Mouse (Mus musculus) hindlimb bud, embryonic 11.5 days (tissue): ENCODE data around the gene Hoxa11.

Source experiments
- DNase-seq: peaks from one replicate; pipeline ENCODE4 v3.0.0-alpha.2; 2012; ENCODE audit warnings: low read depth, low spot score; ENCODE audit errors: extremely low spot score

The Hoxa11 gene

DNA sequence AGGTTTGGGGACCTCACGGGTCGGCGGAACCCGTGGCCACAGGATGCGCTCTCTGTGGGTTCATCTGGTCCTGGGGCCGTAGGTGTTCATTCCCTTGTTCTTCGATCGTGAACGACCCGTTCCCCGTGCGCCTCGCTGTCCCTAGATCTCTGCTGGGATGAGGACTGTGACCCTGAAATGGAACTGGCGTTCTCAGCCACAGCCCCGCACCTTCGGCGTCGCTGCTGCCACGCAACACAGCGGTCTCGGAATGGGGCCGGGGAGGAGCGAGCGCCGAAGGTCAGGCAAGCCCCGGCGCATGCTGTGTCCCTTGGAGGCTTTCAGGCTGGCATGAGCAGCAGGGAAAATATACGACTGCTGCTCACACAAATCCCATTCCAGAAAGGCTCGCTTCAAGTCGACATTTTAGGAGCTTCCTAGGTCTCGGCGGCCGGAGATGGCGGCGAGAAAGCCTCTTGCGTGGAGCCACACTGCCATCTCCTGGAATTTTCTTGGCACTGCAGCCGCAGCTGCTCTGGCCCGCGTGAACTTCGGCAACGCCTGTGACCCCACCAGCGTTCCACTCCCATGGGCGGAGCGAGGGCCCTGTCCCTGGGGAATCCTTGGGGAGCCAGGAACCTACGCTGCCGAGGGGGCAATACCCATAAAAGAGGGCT is 24.1 kb downstream of the Hoxa11 start, which contains the start of gene Hoxa7:
Gene Hoxa7, minus strand, starts transcription at position 518 of the 656 bp plus-strand sequence.
- no peak for DNase-seq

DNA sequence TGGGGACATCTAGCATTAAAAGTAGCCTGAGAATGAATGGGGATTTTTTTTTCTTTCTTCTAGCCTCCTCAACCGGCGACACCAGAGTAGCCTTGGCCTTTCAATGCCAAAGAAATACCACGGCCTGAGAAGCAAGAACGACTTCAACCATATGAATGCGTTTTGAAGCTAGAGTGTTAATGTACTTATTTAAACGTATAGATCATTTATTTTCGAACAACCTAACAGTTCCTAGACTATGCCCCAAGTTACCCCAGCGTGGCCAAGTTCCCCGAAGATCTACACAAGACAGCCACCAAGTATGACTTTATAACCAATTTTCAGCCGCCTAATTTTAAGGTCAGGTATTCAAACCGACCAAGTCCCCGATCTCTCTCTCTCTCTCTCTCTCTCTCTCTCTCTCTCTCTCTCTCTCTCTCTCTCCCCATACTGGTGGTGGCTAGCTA is 24.7 kb downstream of the Hoxa11 start:
- DNase-seq: no peak

DNA sequence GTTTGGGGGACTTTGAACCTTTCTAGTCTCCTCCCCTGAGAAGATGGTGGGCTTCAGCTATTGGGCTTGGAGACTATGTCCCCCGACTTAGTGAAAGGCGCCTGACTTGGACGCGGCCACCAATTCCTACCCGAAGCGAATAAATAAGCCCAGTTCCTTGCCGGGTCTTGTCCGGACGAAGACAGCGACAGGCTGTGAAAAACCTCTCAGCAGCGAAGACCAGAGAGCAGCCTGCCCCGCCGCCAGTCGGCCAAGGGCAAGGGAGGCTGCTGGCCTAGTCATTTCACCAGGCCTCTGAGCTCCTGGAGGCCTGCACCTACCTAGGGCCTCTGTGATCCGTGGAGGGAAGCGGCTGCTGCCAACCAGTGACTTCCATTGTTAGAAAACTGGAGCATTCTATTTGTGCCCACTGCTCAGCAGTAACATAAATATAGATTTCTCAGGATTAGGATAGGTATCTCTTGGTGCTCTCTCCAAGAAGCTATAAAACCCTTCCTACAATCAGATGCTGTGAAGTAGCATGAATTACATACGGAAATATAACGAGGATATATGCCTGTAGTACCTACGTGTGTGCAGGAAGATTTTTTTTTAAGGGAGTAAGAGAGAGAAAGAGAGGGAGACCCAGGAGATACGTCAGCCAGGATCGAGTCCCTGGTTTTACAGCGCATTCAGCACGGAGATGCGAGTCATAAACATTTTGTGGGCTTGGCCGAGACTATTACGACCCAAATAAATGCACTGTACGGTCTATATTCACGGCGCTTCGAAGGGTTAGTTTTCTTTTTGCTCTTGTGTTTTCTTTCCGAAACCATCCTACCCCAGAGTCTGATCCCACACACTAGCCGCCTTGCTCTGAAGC is 25.4 kb downstream of the Hoxa11 start:
- no peak for DNase-seq

DNA sequence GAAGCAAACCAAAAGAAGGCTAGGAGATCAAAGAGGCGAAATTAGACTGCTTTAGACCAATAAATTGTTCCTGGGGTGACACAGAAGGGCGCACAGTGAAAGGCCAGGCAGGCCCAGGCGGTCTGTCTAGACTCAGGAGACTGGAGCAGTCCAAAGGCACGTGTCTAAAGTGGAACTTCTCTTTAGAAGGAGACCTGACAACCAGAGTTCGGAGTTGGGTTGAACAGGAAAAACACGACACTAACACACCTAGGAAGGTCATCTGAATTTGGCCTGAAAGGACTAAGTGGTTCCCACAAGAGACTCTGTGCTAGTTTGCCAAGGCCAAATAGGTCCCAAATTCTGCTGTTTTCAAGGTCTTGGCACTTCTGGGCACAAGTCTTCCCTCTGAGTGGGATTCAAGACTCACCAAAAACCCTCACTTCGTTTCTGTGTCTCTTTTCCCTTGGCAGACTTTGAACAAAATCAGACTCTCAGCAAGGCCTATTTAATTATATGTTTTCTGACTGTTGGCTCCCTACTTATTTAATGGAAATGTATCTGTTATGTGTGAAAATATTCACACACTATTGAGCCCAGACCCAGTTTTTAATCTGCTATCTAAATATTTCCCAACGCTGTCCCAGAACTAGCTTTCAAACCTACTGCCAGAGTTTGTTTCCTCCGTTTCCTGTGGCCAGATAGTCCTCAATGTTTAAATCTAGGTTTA is 26.2 kb downstream of the Hoxa11 start:
- no peak for DNase-seq

GRCm38 (mm10) chr6:52218643-52219215 is 26.9 kb downstream of the Hoxa11 start:
- DNase-seq: no peak

DNA sequence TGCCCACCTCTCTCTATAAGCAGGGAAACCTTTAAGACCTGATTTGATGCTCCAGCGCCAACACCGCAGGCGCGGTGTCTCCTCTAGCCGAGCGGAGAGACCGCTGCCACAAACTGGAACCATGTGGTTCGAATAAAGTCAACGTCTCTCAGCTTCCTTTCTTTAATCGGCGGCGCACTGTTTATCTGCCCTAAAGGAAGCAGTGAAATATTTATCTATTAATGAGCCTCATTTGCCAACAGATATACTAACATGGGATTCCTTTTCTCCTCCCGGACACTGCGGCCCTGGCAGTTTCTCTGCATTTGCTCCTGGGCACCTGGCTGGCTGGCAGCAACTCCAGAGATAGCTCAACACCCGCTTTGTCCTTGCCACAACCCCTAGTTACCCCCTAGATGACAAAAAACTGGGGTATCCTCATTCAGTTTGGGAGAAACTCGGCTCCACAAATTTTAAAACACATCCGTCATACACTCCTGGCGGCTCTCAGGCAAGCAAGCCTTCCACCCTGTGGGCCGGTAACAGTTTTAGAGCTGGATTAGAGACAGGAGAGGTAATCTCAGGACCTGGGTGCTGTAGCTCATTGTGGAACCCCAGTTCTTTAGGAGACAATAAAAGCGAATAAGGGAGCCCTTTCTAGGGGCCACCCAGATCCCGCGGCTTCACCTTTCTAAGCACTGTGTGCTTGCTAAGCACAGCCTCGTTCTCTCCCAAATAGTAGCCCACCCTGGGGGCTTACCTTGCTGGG is 27.5 kb downstream of the Hoxa11 start:
- no peak for DNase-seq

DNA sequence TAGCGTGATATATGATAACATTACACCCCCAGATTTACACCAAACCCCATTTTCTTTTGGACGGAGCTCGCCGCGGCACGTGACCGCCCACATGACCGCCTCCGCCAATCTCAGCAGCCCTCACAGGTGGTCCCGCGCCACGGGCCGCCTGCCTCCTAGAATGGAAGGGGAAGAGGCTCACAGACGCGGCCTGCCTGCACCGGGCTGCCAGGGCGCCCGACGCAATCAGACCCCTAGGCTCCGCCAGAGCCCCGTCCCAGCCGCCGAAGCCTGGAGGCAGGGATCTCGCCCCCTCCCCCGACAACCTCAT is 28.2 kb downstream of the Hoxa11 start:
- no peak for DNase-seq

GRCm38 (mm10) chr6:52216691-52217458 is 28.7 kb downstream of the Hoxa11 start:
- no peak for DNase-seq

GRCm38 (mm10) chr6:52215771-52216535 is 29.7 kb downstream of the Hoxa11 start:
- DNase-seq: no peak

GRCm38 (mm10) chr6:52215070-52215469 is 30.5 kb downstream of the Hoxa11 start:
- no peak for DNase-seq

- DNase-seq: no peak
These were observed 31.3 kb downstream of the Hoxa11 start for GRCm38 (mm10) chr6:52214271-52214670.

DNA sequence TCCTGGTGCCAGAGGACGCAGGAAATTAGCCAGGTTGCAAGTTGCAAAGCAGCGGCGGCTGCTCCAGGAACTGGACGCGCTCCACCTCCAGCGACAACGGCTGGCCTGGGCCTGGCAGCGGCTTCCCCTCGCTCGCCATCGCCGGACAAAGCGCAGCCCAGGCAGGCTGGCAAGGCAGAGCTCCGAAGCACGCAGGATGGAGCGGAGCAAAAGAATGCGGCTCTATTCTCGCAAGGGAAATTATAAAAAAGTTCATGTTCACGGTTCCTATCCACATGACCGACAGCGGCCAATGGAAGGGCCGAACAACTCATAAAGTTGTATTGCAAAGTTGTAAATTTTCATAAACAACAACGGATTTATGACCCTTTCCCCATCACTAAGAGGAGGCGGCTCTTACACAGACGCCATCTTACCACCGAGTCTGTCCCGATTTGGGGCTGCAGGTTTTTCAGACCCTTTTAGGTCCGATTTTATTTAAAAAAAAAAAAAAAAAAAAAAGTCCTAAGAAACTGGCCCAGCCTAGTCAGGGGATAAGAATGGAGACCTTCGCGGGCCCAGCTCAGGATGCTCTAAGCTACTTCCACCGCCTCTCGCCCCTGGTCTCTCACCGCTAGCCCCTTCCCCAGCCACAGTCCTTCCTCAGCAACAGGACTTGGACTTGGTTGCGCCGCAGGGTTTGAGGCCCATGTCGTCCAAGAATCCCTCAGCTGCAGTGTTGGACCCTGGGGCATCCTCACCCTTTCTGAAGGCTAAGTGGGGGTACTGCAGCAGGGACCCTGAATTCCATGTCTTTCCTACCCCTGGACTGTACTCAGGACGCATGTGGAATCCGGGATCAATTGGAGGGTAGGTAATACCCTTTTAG is 32.3 kb downstream of the Hoxa11 start, which contains the start of the genes Hoxa3 and Gm28308:
Gene Hoxa3, minus strand, starts transcription at position 218 of the 868 bp plus-strand sequence.
Gene Gm28308, minus strand, starts transcription at position 221 of the 868 bp plus-strand sequence.
- DNase-seq: peak; percentile 91

- no peak for DNase-seq
These were observed 33.0 kb downstream of the Hoxa11 start for GRCm38 (mm10) chr6:52212556-52213118.

GRCm38 (mm10) chr6:52211961-52212360 is 33.6 kb downstream of the Hoxa11 start:
- DNase-seq: no peak

DNA sequence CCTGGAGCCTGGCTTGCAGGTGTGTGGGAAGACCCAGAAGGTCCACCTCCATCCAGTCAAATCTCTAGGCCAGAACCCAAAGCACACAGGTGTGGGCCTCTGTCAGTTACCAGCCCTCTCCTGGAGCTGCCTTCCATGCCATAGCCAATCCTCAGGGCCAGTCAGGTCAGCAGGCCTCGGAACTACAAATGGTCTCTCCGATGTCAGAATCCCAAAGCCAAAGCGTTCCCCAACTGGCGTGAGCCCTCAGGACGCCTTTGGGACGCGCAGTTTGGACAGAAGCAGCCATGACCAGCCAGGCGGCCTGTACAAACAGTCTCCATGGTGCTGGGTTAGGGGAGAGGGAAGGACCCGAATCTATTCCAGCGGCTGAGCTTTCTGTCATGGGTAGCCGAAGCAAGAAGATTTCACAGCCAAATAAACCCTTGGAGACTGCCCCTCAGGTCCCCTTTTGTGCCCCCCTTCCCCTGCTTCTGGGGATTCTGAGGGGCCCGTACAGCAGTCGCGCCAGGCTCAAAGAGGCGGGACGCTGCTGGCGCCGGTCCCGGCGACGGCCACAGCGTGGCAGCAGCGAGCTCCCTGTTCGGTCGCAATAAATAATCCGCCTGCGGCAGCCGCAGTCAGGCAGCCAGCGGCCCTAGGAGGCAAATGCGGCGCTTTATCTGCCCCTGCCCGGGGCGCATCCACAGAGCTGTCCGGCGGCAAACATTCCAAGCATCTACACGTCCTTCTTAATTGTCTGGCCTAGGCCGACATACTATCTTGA is 34.3 kb downstream of the Hoxa11 start:
- no peak for DNase-seq

GRCm38 (mm10) chr6:52209685-52210046 is 35.9 kb downstream of the Hoxa11 start:
- DNase-seq: no peak
